Mouse (Mus musculus) gastrocnemius, adult 18-20 months (tissue): ENCODE measurements around the gene Mon2. TPM values are rescaled to one million over a fixed set of nuclear protein-coding genes. Genes with fewer than 3 reads are reported as not detected.
A peak's percentile ranks its signal among the peaks of the same experiment; 100 is the strongest.

ENCODE experiments used
- DNase-seq: peaks from one replicate; pipeline ENCODE4 v3.0.0; 2021; ENCODE audit warnings: low spot score
- long read RNA-seq, 2 experiments: library from polyadenylated mRNA; stranded (forward); transcript quantifications; one replicate each; pipeline ENCODE4 v2.0.0; 2021
- total RNA-seq, 2 experiments: library from RNA; stranded (reverse); gene quantifications; 2 replicates each; pipeline ENCODE4 v1.2.3; 2021

The Mon2 gene
- 10 to 100 TPM; 31.4 to 34.8 TPM for total RNA-seq
- long read RNA-seq, experiment 1, full-length matches to known transcripts: 2 of 4 reads
- long read RNA-seq, experiment 1, partial matches to known transcripts: 1 of 4 reads
- long read RNA-seq, experiment 1, other reads (novel, unspliced or antisense): 1 of 4 reads
- long read RNA-seq, experiment 2, full-length matches to known transcripts: 4 of 10 reads
- long read RNA-seq, experiment 2, partial matches to known transcripts: 2 of 10 reads
- long read RNA-seq, experiment 2, other reads (novel, unspliced or antisense): 4 of 10 reads

- DNase-seq: peak; percentile 95
Observed at GRCm38 (mm10) chr10:123076245-123077023, at the start of gene Mon2. TSS of gene Mon2 (minus strand) at chr10:123076505.

GRCm38 (mm10) chr10:123120666-123121392 is 44.5 kb upstream of the Mon2 start:
- DNase-seq: no peak

GRCm38 (mm10) chr10:123116861-123117260 is 40.6 kb upstream of the Mon2 start:
- DNase-seq: peak; percentile 70

- no peak for DNase-seq
Observed at GRCm38 (mm10) chr10:123113466-123113865, 37.2 kb upstream of the Mon2 start.

GRCm38 (mm10) chr10:123112787-123113168 is 36.5 kb upstream of the Mon2 start:
- no peak for DNase-seq

- DNase-seq: no peak
Observed at GRCm38 (mm10) chr10:123112056-123112786, 35.9 kb upstream of the Mon2 start.

GRCm38 (mm10) chr10:123110548-123110947 is 34.2 kb upstream of the Mon2 start:
- no peak for DNase-seq

- DNase-seq: no peak
Observed at GRCm38 (mm10) chr10:123108527-123108926, 32.2 kb upstream of the Mon2 start.

GRCm38 (mm10) chr10:123108121-123108520 is 31.8 kb upstream of the Mon2 start:
- no peak for DNase-seq

- DNase-seq: no peak
Observed at GRCm38 (mm10) chr10:123101303-123101702, 25.0 kb upstream of the Mon2 start.

- DNase-seq: no peak
Observed at GRCm38 (mm10) chr10:123100584-123100983, 24.3 kb upstream of the Mon2 start.

GRCm38 (mm10) chr10:123094504-123094903 is 18.2 kb upstream of the Mon2 start:
- DNase-seq: no peak

- no peak for DNase-seq
Observed at GRCm38 (mm10) chr10:123092577-123092976, 16.3 kb upstream of the Mon2 start.

GRCm38 (mm10) chr10:123091737-123092136 is 15.4 kb upstream of the Mon2 start:
- peak; percentile 41 for DNase-seq

- no peak for DNase-seq
Observed at GRCm38 (mm10) chr10:123089425-123089930, 13.2 kb upstream of the Mon2 start.

GRCm38 (mm10) chr10:123086847-123087246 is 10.5 kb upstream of the Mon2 start:
- DNase-seq: no peak

- no peak for DNase-seq
Observed at GRCm38 (mm10) chr10:123084900-123085641, 8.8 kb upstream of the Mon2 start.

GRCm38 (mm10) chr10:123084307-123084706 is 8.0 kb upstream of the Mon2 start:
- no peak for DNase-seq

- no peak for DNase-seq
Observed at GRCm38 (mm10) chr10:123075751-123076242, 508 bp downstream of the Mon2 start.

GRCm38 (mm10) chr10:123071997-123072396 is 4.3 kb downstream of the Mon2 start:
- DNase-seq: no peak
